Mouse (Mus musculus): ENCODE data around the gene Wnt6.

- TF ChIP-seq CTCF (IDR thresholded peaks at IDR 0.05; ENCODE audit: low read depth, low read length) = no peak
- TF ChIP-seq POLR2A (IDR thresholded peaks at IDR 0.05; ENCODE audit: borderline replicate concordance, low read depth, low read length) = no peak
Observed at GRCm38 (mm10) chr1:74816612-74817199, 45.0 kb downstream of the Wnt6 start.
